Mouse (Mus musculus) urinary bladder, postnatal 14 days (tissue): ENCODE measurements around the gene Tcstv3.
"Not testable (repeated sequence)": the region's sequence is repeated elsewhere in the genome, so short reads cannot be mapped to it uniquely, and the experiment has no call there.

ENCODE experiments used
- DNase-seq: peaks from one replicate; pipeline ENCODE4 v3.0.0; 2021; ENCODE audit warnings: low spot score

The Tcstv3 gene

DNA sequence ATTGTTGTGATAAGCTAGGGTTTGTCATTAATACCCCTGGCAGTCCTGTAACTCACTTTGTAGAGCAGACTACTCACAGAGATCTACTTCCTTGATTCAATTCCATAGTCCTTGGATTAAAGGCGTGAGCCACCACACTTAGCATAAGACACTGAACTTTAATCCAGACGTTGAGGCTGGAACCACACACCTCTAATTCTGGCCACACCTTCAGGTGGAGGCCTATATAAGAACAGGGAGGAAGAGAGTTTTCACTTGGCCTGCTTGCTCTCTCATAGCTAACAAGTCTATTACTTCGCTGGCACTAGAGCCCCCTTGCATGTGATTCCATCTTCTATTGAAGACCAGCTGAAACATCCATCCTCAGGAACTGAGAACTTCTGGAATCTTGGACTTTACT lies at the start of gene Tcstv3:
TSS of gene Tcstv3 (plus strand) at position 301 of the 400 bp plus-strand sequence.
- not testable (repeated sequence) for DNase-seq

DNA sequence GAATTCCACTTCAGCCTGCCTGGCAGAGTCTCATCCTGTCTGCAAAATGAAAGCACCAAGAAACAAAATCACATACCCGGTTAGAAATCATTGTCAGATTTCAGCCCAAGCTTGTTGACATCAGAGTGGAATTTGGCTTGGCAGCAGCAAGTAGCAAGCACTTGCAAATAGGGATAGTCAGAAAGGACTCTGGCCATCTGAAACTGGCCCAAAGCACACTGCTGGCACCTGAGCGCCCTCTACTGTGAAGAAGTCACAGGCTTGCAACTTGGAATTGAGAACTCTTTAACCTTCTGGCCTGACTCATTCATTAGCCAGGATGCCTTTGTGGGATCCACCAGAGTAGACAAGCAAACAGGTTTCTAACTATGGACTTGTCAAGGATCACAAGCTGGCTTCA lies 38.8 kb upstream of the Tcstv3 start:
- not testable (repeated sequence) for DNase-seq

- no peak for DNase-seq
Observed at GRCm38 (mm10) chr13:120278784-120279183, 37.9 kb upstream of the Tcstv3 start.

GRCm38 (mm10) chr13:120299324-120299894 lies 17.3 kb upstream of the Tcstv3 start:
- DNase-seq = no peak

DNA sequence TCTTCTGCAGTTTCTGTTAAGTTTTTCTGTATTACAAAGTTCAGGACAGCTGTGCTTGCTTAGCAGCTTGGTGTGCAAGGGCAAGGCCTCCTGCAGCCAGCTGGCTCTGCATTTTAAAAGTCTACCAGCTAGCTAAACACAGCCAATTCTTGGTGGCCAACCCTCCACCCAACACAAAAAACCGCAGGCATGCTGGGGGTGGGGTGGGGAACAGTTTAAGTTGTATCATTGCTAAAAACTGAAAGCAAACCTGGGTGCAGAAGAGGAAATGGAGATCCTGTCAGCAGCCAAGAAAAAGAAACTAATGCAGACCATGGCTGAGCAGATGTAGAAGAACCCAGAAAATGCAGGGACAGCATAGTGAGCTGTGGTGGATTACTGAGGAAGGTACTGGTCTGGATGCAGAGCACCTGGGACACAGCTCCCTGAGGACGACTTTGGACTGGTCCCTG lies 16.7 kb upstream of the Tcstv3 start, which contains the start of gene BC147527:
TSS of gene BC147527 (plus strand) at position 402 of the 452 bp plus-strand sequence.
- no peak for DNase-seq

DNA sequence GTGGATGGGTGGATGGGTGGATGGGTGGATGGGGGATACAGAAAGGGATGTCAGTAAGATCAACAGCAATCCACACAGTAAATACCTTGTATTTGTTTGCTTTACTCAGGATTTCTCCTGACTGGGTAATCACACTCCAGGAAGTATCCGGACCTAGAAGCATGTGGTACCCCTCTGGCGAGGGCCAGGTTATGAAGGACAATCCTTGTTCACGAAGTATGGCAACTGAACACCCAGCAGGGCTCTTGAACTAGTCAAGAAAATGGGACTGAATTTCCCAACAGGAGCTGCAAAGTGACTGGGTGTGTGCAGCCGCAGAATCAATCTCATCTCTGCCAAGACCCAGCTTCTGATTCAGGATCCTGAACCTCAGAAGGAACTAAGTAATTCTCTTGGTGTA lies 15.8 kb upstream of the Tcstv3 start:
- no peak for DNase-seq

GRCm38 (mm10) chr13:120310749-120311148 lies 5.9 kb upstream of the Tcstv3 start:
- no peak for DNase-seq

DNA sequence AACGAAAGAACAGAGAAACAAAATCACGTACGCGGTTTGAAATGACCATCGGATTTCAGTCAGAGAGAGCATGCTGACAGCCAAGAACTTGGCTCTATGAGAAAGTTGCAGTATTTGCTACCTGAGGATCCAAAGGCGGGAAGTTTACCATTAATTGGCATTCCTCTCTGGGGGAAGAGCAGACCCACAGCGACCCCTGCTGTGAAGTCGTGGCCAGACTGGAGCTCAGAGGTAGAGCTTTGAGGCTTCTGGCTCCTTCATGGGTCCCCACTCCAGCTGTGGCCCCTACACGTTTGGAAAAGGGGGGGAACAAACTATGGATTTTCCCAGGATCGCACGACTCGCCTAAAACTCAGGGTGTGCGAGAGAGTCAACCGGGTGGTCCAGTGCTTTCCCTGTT lies 3.1 kb upstream of the Tcstv3 start:
- DNase-seq = no peak

- DNase-seq = no peak
Observed at GRCm38 (mm10) chr13:120320183-120320582, 3.5 kb downstream of the Tcstv3 start.

DNA sequence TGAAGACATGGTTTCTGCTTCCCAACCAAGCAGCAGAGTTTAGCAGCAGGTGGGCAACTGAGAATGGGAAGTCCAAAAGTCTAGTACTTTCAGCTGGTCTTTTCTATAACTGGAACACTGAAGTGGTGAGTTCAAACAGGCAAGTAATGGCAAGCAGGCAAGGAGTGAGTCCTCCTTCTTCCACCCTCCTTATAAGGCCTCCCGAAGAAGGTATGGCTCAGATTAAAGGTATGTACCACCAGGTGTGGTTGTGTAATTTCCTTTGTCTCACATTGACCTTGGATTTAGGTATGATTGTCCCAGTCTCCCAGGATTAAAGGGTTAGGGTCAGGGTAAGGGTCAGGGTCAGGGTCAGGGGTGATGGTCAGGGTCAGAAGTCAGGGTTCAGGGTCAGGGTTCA lies 4.0 kb downstream of the Tcstv3 start:
- no peak for DNase-seq
